Mouse (Mus musculus) forebrain, embryonic 12.5 days (tissue): ENCODE measurements around the gene Tnfsf13b. TPM values are rescaled to one million over a fixed set of nuclear protein-coding genes. Genes with fewer than 3 reads are reported as not detected.

Experiments used
- ATAC-seq: fragments of 200-750 bp; cut with Nextera tagmentation; 2 replicates; pipeline ENCODE4 v1.8.0; 2017; ENCODE audit warnings: moderate TSS enrichment; ENCODE audit not compliant: low FRiP score
- H3K27ac ChIP-seq: fragments of 300-500 bp; sonication (generic); 2 replicates; pipeline ENCODE4 v1.5.1; 2016; ENCODE audit warnings: mild to moderate bottlenecking
- H3K27me3 ChIP-seq: fragments of 300-500 bp; sonication (generic); 2 replicates; pipeline ENCODE4 v1.6.1; 2016; ENCODE audit warnings: mild to moderate bottlenecking
- H3K36me3 ChIP-seq: fragments of 300-500 bp; sonication (generic); replicated peaks from 2 replicates; pipeline ENCODE4 v1.6.1; 2016; ENCODE audit warnings: mild to moderate bottlenecking
- H3K4me1 ChIP-seq: fragments of 300-500 bp; sonication (generic); 2 replicates; pipeline ENCODE4 v1.6.1; 2016
- H3K4me2 ChIP-seq: fragments of 300-500 bp; sonication (generic); 2 replicates; pipeline ENCODE4 v1.6.1; 2016; ENCODE audit warnings: mild to moderate bottlenecking, moderate library complexity
- H3K4me3 ChIP-seq: fragments of 300-500 bp; sonication (generic); replicated peaks from 2 replicates; pipeline ENCODE4 v1.5.1; 2016; ENCODE audit warnings: mild to moderate bottlenecking
- H3K9ac ChIP-seq: fragments of 300-500 bp; sonication (generic); 2 replicates; pipeline ENCODE4 v1.6.1; 2016; ENCODE audit warnings: mild to moderate bottlenecking
- H3K9me3 ChIP-seq: fragments of 300-500 bp; sonication (generic); 2 replicates; pipeline ENCODE4 v1.6.1; 2016
- WGBS: fragments of 180-500 bp; shearing (Covaris S2); methylation state at CpG from one replicate; pipeline ENCODE4 v1.1.7; 2016; 5-methylcytosine and 5-hydroxymethylcytosine counted together
- polyA plus RNA-seq: library from polyadenylated mRNA; unstranded; fragments of >200 nt; fragmentation: Nextera tagmentation; extraction: Ambion mirVana; gene quantifications from 2 replicates; pipeline ENCODE4 v1.2.1, GENCODE M21; 2016

Tnfsf13b gene
- polyA plus RNA-seq, 1 experiment from 2014 or later = 0.23 TPM

GRCm38 (mm10) chr8:10053571-10053990 lies 47.3 kb downstream of the Tnfsf13b start:
- ATAC-seq = peak; percentile 67; the same call in 1 of the 2 replicates
- 15% methylated on average over 3 of the region's 3 CpGs for WGBS

DNA sequence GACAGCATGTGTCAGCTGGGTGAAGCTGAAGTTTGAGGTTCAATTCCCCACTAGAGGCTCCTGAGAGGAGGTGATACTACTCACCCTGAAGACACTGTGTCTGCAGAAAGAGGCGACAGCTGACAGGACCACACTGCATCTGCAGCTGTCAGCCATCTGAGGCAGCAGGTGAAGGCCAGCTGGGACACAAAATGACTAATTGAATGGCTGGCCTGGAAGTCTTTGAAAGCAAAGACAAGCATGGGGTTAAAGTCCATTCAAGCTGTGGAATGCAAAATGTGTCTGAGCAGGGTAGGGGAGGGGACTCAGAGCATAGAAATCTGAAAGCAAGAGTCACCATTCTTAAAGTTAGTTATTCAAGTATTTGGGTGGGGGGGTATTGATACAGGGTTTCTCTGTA lies 54.7 kb downstream of the Tnfsf13b start:
- Histone ChIP-seq H3K9ac (no peak overlapping the region), H3K9me3 (no peaks in the 10 kb centered on the region), H3K4me1 (peaks cover 6% of the 10 kb centered on the region; the same call in 1 of the 2 replicates), H3K36me3 (no peaks in the 10 kb centered on the region), H3K4me2 (no peak overlapping the region), H3K27ac (no peak overlapping the region), H3K27me3 (no peaks in the 10 kb centered on the region), H3K4me3 (no peak overlapping the region)
- no peak for ATAC-seq
- 26% methylated on average over 1 of the region's 1 CpGs for WGBS

More at GRCm38 (mm10) chr8:10053571-10053990, 47.3 kb downstream of the Tnfsf13b start:
- H3K9ac ChIP-seq = no peak overlapping the region
- H3K4me3 ChIP-seq = no peak overlapping the region
- peaks cover 2% of the 10 kb centered on the region; the same call in 1 of the 2 replicates for H3K27me3 ChIP-seq
- no peak overlapping the region for H3K27ac ChIP-seq
- no peak overlapping the region for H3K4me2 ChIP-seq
- no peaks in the 10 kb centered on the region for H3K9me3 ChIP-seq
- peaks cover 4% of the 10 kb centered on the region; the same call in 1 of the 2 replicates for H3K4me1 ChIP-seq
- no peaks in the 10 kb centered on the region for H3K36me3 ChIP-seq

DNA sequence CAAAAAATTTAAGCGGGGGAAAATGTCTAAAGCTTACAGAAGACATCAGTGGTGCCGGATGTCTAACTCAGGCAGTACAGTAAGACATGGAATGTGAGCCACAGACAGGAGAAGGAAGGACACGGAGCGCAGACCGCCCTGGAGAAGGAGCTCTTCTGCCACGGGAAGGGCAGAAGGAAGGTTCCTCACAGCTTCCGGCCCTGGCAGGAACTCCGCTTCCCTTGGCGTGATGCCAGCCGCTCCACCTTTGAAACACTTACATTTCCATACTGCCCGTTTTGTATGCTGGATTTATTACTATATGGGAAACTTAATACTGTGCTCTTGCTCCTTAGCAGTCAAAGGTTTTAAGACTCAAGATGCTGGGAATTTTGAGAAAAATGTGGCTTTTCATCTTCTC lies 60.6 kb downstream of the Tnfsf13b start:
- no peak overlapping the region for H3K27ac ChIP-seq
- H3K27me3 ChIP-seq = no peaks in the 10 kb centered on the region
- no peaks in the 10 kb centered on the region for H3K9me3 ChIP-seq
- H3K4me1 ChIP-seq = no peaks in the 10 kb centered on the region; the same call in 1 of the 2 replicates
- no peaks in the 10 kb centered on the region for H3K36me3 ChIP-seq
- no peak overlapping the region for H3K9ac ChIP-seq
- H3K4me3 ChIP-seq = no peak overlapping the region
- WGBS = 85% methylated on average over 11 of the region's 11 CpGs
- no peak overlapping the region for H3K4me2 ChIP-seq
- no peak for ATAC-seq

DNA sequence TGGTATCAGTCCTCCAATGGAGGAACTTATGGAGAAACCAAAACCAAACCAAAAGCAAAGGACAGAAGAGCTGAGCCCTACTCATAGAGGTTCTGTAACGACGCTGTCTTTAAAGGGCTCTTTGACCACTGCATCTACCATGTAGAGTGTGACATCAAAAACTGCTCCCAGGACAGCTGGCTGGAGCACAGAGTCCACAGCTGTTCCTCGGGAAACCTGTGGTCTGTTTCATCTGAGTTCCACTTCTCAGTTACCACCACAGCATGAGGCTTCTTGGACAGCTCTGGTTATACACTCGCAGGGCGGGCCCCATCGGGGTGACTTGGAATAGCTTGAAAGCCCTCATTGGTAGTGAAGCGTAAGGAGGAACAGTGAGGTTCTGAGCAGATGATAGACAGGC lies 61.5 kb downstream of the Tnfsf13b start:
- ATAC-seq = no peak
- Histone ChIP-seq H3K4me2 (no peak overlapping the region), H3K4me3 (no peak overlapping the region), H3K4me1 (no peaks in the 10 kb centered on the region; the same call in 1 of the 2 replicates), H3K9ac (no peak overlapping the region), H3K27ac (no peak overlapping the region), H3K36me3 (no peaks in the 10 kb centered on the region), H3K27me3 (no peaks in the 10 kb centered on the region), H3K9me3 (no peaks in the 10 kb centered on the region)
- WGBS = 91% methylated on average over 7 of the region's 7 CpGs

- no peaks in the 10 kb centered on the region for H3K9me3 ChIP-seq
- no peak overlapping the region for H3K9ac ChIP-seq
- no peak overlapping the region for H3K4me3 ChIP-seq
- H3K27me3 ChIP-seq = no peaks in the 10 kb centered on the region
- no peak overlapping the region for H3K4me2 ChIP-seq
- 88% methylated on average over 2 of the region's 2 CpGs for WGBS
- no peaks in the 10 kb centered on the region for H3K36me3 ChIP-seq
- H3K27ac ChIP-seq = no peak overlapping the region
- no peaks in the 10 kb centered on the region for H3K4me1 ChIP-seq
- ATAC-seq = no peak
Observed at GRCm38 (mm10) chr8:10072347-10072746, 66.1 kb downstream of the Tnfsf13b start.

Other genes with a start within 250 kb of the Tnfsf13b start
- gene Fam155a, start 235.3 kb upstream of the Tnfsf13b start, polyA plus RNA-seq = 5.2 and 6.6 TPM in 2 replicates
- gene Gm10217, start 142.2 kb upstream of the Tnfsf13b start, polyA plus RNA-seq = not detected in 2 replicates
- 9.9 and 10.4 TPM in 2 replicates for gene Lig4, start 28.8 kb upstream of the Tnfsf13b start, polyA plus RNA-seq
- gene Abhd13, start 28.8 kb upstream of the Tnfsf13b start, polyA plus RNA-seq = 20.9 and 21.2 TPM in 2 replicates
- gene Myo16, start 147.4 kb downstream of the Tnfsf13b start, polyA plus RNA-seq = 1.8 TPM in 2 replicates